Mouse (Mus musculus): ENCODE data around the gene Tcp11l1. TPM values are rescaled to one million over a fixed set of nuclear protein-coding genes. Genes with fewer than 3 reads are reported as not detected.

Tcp11l1 gene
- polyA plus RNA-seq, 1 experiment from 2014 or later, result 34.6 TPM

DNA sequence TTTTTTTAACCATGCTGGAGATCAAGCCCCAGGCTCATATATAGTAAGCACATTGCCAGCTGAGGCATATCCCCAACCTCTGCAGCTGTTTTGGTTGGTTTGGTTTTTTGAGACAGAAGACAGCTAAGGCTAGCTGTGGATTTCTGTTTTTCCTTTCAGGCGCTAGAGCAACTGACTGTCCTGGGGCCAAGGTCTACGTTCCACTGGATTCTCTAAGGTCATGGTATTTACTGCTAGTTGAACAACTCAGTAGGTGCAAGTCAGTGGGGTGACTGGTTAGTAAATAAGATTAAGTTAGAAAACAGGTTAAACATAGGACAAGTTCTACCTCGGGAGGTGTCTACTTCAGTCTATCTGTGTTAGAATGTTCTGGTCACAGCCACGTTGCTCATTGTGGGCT is 27.2 kb downstream of the Tcp11l1 start:
- Histone ChIP-seq H3K36me3 (peaks cover 22% of the 10 kb centered on the region), H3K27ac (ENCODE audit: poor library complexity, severe bottlenecking) (no peak overlapping the region), H3K4me2 (no peak overlapping the region; the same call in 1 of the 2 replicates), H3K27me3 (replicated peaks) (no peaks in the 10 kb centered on the region), H3K4me3 (no peak overlapping the region), H3K9ac (no peak overlapping the region; the same call in 1 of the 2 replicates), H3K9me3 (replicated peaks) (no peaks in the 10 kb centered on the region), H3K4me1 (replicated peaks) (0 out of 2 replicates have a peak, but pooled peaks cover 3% of the 10 kb centered on the region)
- ATAC-seq (ENCODE audit: insufficient number of reproducible peaks, low FRiP score), result no peak
- 82% methylated on average over 4 of the region's 4 CpGs for WGBS

DNA sequence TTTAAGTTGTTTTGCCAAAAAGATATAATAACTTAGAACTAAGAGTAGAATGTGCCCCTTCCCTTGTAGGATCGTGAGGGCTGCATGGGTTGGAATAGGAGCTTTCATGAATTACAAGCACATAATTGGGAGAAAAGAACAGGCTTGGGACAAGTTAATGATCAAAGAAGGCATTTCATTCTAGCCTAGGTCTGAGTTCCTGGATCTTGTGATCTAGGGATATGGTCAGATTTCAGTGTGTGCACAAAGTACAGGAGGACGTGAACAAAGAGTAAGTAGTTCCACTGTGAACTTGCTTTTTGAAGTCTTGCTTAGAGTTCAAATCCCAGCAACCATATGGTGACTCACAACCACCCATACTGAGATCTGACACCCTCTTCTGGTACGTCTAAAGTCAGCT is 34.6 kb downstream of the Tcp11l1 start:
- 81% methylated on average over 3 of the region's 3 CpGs for whole genome bisulfite sequencing
- Histone ChIP-seq H3K9me3 (replicated peaks) (no peaks in the 10 kb centered on the region), H3K4me3 (no peak overlapping the region), H3K4me2 (no peak overlapping the region), H3K36me3 (peaks cover 14% of the 10 kb centered on the region), H3K27me3 (replicated peaks) (no peaks in the 10 kb centered on the region), H3K9ac (no peak overlapping the region), H3K4me1 (replicated peaks) (peaks cover 7% of the 10 kb centered on the region; the same call in 1 of the 2 replicates), H3K27ac (ENCODE audit: poor library complexity, severe bottlenecking) (no peak overlapping the region)
- no peak for ATAC-seq (ENCODE audit: insufficient number of reproducible peaks, low FRiP score)

DNA sequence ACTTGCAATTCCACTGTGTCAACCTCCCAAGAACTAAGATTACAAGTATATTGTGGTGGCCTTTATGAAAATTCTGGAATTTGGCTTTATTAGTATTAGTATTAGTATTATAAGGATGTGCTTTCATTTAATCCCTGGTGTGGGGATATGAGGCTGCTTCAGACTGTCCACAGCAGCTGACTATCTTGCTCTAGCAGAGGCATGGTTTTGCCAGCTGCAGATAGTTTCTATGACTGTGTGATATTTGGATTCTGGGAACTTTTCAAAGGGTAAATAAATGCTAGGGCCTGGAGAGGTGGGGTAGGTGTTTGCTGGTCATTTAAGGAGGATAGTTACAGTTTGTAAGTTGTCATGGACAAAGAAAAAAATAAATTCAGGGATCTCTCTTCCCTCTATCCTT is 40.2 kb downstream of the Tcp11l1 start:
- Histone ChIP-seq H3K4me1 (replicated peaks) (peaks cover 7% of the 10 kb centered on the region; the same call in 1 of the 2 replicates), H3K4me3 (no peak overlapping the region), H3K27me3 (replicated peaks) (no peaks in the 10 kb centered on the region), H3K9me3 (replicated peaks) (no peaks in the 10 kb centered on the region), H3K9ac (no peak overlapping the region), H3K4me2 (no peak overlapping the region), H3K27ac (ENCODE audit: poor library complexity, severe bottlenecking) (no peak overlapping the region), H3K36me3 (peaks cover 4% of the 10 kb centered on the region; the same call in 1 of the 2 replicates)
- no peak for ATAC-seq (ENCODE audit: insufficient number of reproducible peaks, low FRiP score)

DNA sequence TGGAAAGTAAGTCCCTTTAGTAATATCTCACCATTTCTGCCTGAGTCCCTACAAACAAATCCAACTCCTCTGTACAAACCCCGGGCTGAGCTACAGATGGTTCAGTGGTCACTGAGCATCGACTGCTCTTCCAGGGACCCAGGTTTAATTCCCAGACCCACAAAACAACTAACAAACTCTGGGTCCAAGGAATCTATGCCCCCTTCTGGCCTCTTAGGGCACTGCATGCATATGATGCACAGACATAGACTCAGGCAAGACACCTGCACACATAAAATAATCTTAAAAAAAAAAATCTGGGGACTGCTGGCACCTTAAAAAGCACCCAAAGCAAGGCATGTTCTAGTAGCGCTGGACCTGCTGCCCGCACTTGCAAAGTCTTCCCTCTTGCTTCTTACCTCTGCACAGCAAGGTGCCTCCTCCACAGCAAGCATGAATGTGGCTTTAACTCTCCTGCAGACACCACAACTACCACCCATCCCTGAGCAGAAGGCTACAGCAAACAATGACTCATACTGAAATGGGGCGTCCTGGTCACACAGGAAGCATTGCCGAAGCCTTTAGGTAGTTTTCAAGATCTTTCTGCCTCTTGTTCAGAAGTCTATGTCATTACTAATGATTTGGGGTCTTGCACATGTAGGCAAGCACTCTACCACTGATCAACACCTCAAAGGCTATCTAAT is 42.7 kb downstream of the Tcp11l1 start:
- no peak overlapping the region for H3K4me3 ChIP-seq
- H3K9ac ChIP-seq, result no peak overlapping the region
- no peaks in the 10 kb centered on the region for H3K9me3 ChIP-seq (replicated peaks)
- H3K4me1 ChIP-seq (replicated peaks), result peaks cover 7% of the 10 kb centered on the region; the same call in 1 of the 2 replicates
- no peaks in the 10 kb centered on the region for H3K27me3 ChIP-seq (replicated peaks)
- H3K27ac ChIP-seq (ENCODE audit: poor library complexity, severe bottlenecking), result no peak overlapping the region
- 83% methylated on average over 6 of the region's 6 CpGs for WGBS
- no peak overlapping the region for H3K4me2 ChIP-seq
- no peak for ATAC-seq (ENCODE audit: insufficient number of reproducible peaks, low FRiP score)
- peaks cover 24% of the 10 kb centered on the region for H3K36me3 ChIP-seq

DNA sequence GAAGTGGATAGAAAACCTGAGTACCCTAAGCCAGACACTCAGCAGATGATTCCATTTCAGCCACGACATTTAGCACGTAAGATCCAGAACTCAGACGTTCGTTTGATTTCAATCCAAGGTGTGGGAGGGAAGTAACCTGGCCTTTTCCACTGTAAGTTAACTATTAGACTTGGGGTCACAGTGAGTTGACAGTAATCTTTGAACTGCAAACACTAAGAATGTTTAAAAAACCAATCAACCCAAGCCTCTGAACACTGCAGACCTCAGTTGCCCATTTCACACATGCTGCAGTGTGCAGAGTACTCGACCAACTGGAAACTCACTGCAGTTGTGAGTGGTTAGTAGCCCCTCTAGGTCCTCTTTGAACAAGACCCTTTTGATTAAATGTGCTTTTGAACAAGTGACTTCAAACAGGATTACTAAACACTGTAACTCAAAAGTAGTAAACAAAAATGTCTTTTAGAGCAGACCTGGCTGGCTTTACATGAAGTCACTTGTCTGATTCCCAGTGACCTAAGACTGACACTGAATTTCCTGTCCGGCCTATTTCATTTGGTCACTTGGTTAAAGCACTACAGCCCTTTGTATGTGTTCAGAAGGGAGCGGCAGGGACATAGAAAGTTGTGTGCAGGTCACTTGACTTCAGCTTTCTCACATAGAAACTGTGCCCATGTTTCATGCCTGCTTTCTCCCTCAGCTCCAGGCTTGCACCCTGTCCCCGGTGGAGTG is 48.4 kb downstream of the Tcp11l1 start:
- no peak for ATAC-seq (ENCODE audit: insufficient number of reproducible peaks, low FRiP score)
- Histone ChIP-seq H3K4me3 (no peak overlapping the region), H3K27ac (ENCODE audit: poor library complexity, severe bottlenecking) (no peak overlapping the region), H3K9me3 (replicated peaks) (no peaks in the 10 kb centered on the region), H3K27me3 (replicated peaks) (no peaks in the 10 kb centered on the region), H3K4me2 (no peak overlapping the region), H3K9ac (no peak overlapping the region), H3K36me3 (peaks cover 65% of the 10 kb centered on the region), H3K4me1 (replicated peaks) (no peaks in the 10 kb centered on the region)
- 87% methylated on average over 8 of the region's 8 CpGs for WGBS

DNA sequence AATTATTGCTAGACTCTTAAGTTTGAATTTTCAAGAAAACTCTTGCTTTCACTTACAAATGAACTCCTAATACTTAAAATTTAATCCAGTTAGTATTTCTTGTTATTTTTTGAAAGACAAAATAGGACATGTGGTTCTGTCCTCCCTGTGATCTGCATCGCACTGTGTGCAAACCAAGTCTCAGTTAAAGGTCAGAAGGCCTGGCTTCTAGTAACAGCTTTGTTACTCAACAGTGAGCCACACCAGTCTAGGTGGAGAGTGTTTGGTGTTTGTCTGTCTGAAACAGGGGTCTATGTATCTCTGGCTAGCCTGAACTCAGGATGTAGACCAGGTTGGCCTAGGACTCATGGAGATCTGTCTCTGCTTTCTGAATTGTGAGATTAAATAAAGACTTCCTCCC is 53.3 kb downstream of the Tcp11l1 start:
- 96% methylated on average over 1 of the region's 1 CpGs for WGBS

DNA sequence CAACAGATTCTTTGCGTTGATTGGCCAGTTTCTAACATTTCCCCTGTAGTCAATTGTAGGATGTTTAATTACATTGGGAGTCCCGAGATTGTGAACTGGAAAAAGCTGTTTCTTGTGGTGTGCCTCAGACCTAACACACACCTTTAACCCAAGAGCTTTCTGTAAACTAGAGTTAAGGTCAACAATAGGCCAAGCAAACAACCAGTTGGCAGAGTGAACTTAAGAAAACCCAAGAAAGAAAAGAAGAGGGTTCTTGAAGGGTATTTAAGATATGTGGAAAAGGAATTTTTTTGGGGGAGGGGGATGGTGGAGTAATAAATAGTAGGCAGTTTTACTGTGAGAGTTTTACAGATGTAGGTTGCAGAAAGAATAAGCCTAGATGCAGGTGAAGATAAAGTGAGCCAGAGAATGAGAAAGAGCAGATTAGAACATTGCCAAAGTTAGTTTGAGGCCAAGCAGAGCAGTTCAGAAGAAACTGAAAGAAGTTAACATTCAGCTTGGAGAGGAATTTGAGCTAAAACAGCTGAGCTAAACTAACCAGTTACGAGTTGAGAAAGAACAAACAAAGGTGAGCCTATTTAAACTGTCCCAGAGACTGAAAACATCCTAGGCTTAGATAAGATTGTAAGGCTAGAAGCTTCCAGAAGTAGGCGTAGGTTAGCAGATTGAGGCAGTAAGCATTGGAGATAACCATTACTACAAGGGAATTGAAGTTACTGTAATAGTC is 95.8 kb downstream of the Tcp11l1 start:
- Histone ChIP-seq H3K4me3 (no peak overlapping the region), H3K9me3 (replicated peaks) (no peaks in the 10 kb centered on the region), H3K27me3 (replicated peaks) (no peaks in the 10 kb centered on the region), H3K4me2 (no peak overlapping the region), H3K9ac (no peak overlapping the region), H3K36me3 (peaks cover 8% of the 10 kb centered on the region; the same call in 1 of the 2 replicates), H3K27ac (ENCODE audit: poor library complexity, severe bottlenecking) (no peak overlapping the region), H3K4me1 (replicated peaks) (peaks cover 5% of the 10 kb centered on the region; the same call in 1 of the 2 replicates)
- ATAC-seq (ENCODE audit: insufficient number of reproducible peaks, low FRiP score), result no peak
- WGBS, result 88% methylated on average over 4 of the region's 4 CpGs

More for the DNA sequence above, 53.3 kb downstream of the Tcp11l1 start:
- no peaks in the 10 kb centered on the region for H3K4me1 ChIP-seq (replicated peaks)
- no peak overlapping the region for H3K27ac ChIP-seq (ENCODE audit: poor library complexity, severe bottlenecking)
- H3K9me3 ChIP-seq (replicated peaks), result no peaks in the 10 kb centered on the region
- no peaks in the 10 kb centered on the region for H3K27me3 ChIP-seq (replicated peaks)
- no peak overlapping the region for H3K4me3 ChIP-seq
- H3K36me3 ChIP-seq, result peaks cover 71% of the 10 kb centered on the region
- no peak overlapping the region for H3K4me2 ChIP-seq
- ATAC-seq (ENCODE audit: insufficient number of reproducible peaks, low FRiP score), result no peak
- no peak overlapping the region for H3K9ac ChIP-seq

DNA sequence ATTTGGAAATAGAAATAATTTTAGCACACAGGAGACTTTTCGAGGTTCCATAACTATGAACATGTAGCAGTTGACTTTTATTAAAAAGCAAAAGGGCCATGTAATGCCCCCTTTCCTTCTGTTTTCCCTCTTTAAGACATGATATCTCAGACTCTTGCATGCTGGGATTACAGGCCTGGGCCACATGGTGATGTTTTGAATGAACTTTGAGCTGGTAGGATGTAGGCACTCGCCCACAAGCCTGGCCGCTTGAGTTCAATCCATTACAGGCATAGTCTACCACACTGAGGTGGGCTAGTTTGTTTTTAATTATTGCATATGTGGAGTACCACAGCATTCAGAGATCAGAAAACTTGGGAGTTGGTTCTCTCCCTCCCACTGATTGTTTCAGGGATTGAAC is 97.2 kb downstream of the Tcp11l1 start:
- Histone ChIP-seq H3K4me1 (replicated peaks) (peaks cover 5% of the 10 kb centered on the region; the same call in 1 of the 2 replicates), H3K9me3 (replicated peaks) (no peaks in the 10 kb centered on the region), H3K27ac (ENCODE audit: poor library complexity, severe bottlenecking) (no peak overlapping the region), H3K27me3 (replicated peaks) (no peaks in the 10 kb centered on the region), H3K4me2 (no peak overlapping the region), H3K4me3 (no peak overlapping the region), H3K36me3 (peaks cover 13% of the 10 kb centered on the region), H3K9ac (no peak overlapping the region)
- no peak for ATAC-seq (ENCODE audit: insufficient number of reproducible peaks, low FRiP score)
- 97% methylated on average over 3 of the region's 3 CpGs for WGBS

Other genes with a start within 250 kb of the Tcp11l1 start
- gene Hipk3, start 217.7 kb downstream of the Tcp11l1 start, polyA plus RNA-seq (2016; fragmentation: Nextera tagmentation; extraction: Ambion mirVana), result 71.4 and 78.0 TPM in 2 replicates
- 68.6 and 72.8 TPM in 2 replicates for gene Cstf3, start 121.6 kb downstream of the Tcp11l1 start, polyA plus RNA-seq (2016; fragmentation: Nextera tagmentation; extraction: Ambion mirVana)
- not detected in 2 replicates for gene Pin1rt1, start 4.2 kb upstream of the Tcp11l1 start, polyA plus RNA-seq (2016; fragmentation: Nextera tagmentation; extraction: Ambion mirVana)
- gene Depdc7, start 30.7 kb upstream of the Tcp11l1 start, polyA plus RNA-seq (2016; fragmentation: Nextera tagmentation; extraction: Ambion mirVana), result 3.9 and 4.6 TPM in 2 replicates
- 9.6 TPM in 2 replicates for gene Qser1, start 104.6 kb upstream of the Tcp11l1 start, polyA plus RNA-seq (2016; fragmentation: Nextera tagmentation; extraction: Ambion mirVana)
- 1.1 TPM in 2 replicates for gene Prrg4, start 137.7 kb upstream of the Tcp11l1 start, polyA plus RNA-seq (2016; fragmentation: Nextera tagmentation; extraction: Ambion mirVana)
- 7.2 and 9.7 TPM in 2 replicates for gene Ccdc73, start 155.6 kb upstream of the Tcp11l1 start, polyA plus RNA-seq (2016; fragmentation: Nextera tagmentation; extraction: Ambion mirVana)

Measured in heart, embryonic 12.5 days (tissue).